Mouse (Mus musculus) adipocyte (in vitro differentiated cells): ENCODE measurements around the gene Dcaf11.

Experiments used
- DNase-seq: peaks from one replicate; pipeline ENCODE4 v3.0.0-alpha.2; 2016; ENCODE audit warnings: low spot score

The Dcaf11 gene

DNA sequence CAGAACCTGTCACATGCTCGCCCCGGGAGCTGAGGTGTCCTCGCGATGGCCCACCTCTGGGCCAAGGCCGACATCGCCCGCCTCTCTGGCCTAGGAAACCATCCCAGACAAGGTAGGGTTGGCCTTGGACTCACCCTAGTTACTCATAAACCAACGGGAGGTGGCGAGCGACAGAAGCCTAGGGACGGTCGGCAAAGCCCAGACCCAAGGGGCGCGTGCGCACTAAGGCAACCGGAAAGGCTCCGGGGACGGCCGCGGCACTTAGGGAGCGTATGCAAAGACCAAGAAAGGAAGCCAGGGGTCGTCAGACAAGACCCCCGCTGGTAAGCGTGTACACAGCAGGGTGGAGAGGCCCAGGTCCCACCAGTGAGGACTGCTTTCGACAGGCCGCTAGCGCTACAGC is at the start of gene Dcaf11:
Gene Dcaf11, plus strand, starts transcription at position 208 of the 403 bp plus-strand sequence.
- DNase-seq, result peak; percentile 89

DNA sequence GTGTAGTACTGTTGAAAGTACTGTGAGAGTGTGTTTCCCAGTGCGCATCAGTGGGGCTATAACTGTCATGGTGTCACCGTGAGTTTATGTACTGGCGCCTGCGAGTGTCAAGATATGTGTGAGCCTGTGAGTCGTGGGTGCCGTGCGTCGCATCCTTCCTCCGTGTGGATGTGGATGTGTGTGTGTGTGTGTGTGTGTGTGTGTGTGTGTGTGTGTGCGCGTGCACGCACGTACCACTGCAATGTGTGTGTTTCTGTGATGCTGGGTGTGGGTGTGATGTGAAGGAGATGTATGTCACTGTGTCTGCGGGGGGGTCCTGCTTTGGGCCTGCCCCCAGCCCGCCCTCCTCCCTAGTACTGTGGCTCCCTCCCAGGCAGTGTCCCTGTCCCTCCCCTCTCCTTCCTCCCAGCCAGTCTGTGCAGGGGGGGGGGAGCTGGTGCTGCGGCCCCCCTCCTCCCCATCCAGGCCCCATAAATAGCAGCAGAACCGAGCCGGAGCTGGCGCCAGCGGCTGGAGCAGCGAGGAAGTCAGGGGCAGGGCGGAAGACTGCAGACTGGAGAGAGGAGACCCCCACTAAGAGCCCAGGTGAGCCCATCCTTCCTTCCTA is 49.6 kb upstream of the Dcaf11 start, which contains the start of gene Cpne6:
Gene Cpne6, plus strand, starts transcription at position 321 of the 607 bp plus-strand sequence.
- no peak for DNase-seq

DNA sequence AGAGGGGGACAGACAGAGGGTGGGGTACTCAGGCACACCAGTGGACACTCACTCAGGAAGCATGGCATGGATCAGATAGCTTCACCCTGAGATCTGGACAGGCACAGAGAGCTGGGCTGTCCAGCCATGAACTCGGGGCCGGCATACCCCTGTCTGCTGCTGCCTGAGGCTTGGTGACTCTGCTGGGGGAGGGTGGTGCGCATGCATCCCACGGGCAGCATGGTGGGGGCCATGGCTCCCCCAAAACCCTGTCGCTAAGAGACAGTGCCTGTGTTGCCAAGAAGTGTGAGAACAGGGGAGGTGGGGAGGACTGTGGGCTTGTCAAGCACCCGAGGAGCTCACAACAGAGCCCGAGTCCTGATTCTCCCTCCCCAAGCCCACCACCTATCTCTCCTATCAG is 48.8 kb upstream of the Dcaf11 start:
- no peak for DNase-seq

DNA sequence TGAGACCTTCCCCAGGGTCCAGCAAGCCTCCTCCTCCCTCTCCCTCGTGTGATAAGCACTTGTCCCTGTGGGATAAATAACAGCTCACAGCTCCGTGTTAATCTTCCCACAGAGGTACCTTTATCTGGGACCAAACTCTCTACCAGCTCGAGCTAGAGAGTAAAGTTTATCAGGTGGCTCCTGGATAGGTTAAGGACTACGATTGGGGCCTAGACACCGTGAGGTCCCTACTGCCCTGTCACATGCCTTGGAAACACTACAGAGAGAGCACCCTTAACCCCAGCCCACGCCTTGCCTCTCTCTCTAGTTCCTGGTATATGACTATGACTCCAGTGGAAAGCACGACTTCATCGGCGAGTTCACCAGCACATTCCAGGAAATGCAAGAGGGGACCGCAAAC is 45.9 kb upstream of the Dcaf11 start:
- no peak for DNase-seq

DNA sequence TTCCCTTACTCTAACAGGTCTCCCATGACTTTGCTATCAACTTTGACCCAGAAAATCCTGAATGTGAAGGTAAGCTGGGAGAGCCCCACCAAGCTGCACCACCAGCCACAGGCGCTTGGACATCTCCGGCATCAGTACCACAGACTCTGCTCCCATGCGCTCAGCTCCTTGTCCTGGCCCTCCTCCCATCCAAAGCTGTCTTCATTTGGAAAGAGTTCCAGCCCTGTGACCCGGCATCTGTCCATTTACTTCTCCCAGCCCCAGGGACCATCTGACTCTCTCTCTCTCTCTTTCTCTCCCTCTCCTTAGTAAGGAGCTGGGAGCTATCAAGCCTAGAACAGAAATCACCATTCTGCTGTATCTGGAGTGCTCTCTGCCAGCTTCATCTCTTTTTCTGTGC is 44.0 kb upstream of the Dcaf11 start:
- DNase-seq, result no peak

DNA sequence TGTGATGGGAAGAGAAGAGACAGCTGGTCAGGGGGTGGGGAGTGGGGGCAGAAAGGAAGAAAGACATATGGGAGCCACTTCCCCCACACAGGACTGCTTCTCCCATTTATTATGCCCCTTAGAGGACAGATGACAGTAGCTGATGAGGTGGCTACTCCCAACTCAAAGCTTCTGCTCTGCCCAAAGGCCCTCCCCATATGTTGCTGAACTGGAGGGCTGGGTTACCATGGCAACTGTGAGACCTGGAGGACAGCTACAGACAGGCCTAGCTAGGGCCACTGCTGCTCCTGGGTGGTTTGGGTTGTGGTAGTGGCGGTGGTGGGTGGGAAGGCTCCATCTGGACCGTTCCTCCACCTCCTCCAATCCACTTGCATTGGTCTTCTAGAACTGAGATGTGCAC is 40.9 kb upstream of the Dcaf11 start:
- DNase-seq, result no peak

DNA sequence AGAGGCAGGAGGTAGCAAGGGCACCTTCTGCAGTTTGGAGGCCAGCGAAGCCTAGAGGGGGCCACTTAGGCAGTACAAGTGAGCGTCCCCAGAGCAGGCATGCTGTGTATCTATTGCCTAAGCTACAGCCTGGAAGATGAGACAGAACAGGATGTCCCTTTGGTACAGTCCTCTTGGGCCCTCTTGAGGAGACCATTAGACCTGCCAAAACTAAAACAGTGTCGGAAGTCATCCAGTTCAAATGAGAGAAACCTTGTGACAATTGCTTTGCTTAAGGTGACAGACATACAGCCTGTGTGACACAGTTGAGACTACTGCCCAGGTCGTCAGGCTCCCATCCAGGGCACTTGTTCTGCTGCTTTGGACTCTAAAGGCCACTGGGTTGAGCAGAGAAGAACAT is 40.2 kb upstream of the Dcaf11 start:
- peak; percentile 9 for DNase-seq

DNA sequence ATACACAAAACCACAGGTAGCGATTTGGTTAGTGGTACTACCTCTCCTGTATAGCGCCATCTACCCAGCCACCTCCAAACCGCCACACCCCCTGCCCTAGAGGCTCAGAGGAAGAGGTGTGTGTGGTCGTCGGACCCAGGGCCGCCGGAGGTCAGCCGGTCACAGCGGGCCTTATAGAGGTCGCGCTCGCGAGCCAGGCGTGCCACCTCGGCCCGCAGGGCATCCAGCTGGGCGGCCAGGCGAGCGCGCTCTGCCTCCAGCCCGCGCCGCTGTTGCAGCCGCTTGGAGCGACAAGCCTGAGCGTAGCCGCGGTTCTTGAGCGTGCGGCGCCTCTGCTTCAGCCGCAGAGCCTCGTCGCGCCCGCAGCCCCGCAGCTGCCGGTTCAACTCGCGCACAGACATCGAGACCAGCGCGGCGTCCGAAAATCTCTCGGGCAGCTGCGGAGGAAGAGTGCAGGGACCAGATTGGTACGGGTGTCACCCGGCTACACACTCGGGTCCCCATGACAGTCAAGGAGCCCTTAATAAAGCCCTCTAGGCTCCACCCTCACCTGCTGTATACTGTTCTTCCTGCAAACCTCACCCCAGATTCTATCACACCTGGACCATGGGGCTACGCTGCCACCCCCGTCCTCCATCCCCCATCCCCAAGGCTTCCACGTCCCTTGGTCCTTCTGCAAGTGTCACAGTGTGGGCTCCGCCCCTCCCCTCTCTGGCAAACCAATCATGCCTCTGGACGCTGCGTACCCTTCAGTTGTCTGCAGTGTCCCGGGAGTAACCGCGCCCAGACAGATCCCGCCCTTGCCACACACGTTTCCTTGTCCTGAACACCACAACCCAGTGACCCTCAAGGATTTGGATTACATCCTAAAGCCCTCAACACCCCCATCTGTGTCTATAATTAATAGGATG is 39.1 kb upstream of the Dcaf11 start:
- no peak for DNase-seq

DNA sequence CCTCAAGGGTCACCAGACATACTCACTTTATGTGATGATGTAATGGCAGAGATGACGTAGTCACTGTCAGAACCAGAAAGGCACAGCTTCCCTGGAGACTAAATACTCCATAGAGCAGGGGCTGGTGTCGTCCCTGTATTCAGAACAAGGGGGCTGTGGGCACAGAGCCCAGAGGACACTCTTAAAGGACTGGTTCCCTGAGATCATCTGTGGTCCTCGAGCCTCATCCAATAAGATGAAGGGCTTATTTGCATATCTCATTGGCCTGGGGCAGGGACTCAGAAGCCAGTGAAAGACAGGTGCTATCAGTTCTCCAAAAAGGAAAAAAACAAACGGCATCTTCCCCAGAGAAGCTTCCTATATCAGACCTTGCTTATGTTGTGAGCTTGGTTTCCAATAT is 35.7 kb upstream of the Dcaf11 start:
- DNase-seq, result no peak

DNA sequence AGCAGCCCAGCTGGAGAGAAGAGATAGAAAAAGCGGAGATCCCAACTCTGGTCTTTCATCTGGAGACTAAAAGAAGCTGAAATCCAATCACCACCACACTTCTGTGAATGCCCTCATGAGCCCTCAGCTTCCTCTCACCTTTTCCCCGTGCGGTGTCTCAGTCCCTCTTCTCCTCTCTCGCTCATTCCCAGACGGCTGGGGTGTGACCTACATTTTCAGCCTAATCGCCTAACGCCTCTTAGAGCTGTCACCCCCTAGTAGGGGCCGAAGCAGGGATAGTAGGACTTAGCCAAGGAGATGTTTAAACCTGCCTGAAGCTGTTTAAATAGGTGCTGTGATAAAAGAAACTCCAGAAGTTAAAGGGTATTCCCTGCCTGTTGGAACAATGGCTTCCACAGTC is 35.0 kb upstream of the Dcaf11 start, which contains the start of gene Nrl:
Gene Nrl, minus strand, starts transcription at position 197 of the 400 bp plus-strand sequence.
- no peak for DNase-seq

DNA sequence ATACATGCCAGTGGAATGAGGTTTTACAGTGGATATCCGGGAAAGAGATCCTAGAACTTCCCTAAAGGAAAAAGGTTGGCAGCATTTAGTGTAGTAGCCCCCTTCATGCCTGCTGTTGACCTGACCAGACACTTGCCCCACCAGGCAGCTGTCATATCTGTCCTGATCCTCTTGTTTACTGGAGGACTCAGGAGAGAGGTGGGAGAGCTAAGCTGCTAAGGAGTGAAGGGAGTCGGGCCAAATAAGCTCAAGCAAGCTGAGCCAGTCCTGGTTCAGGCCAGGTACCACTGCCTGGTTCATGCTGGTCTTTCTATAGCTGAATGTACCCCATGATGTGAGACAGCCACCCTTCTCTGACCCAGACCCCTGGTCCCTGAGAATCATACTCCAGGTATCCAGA is 33.1 kb upstream of the Dcaf11 start:
- DNase-seq, result no peak

DNA sequence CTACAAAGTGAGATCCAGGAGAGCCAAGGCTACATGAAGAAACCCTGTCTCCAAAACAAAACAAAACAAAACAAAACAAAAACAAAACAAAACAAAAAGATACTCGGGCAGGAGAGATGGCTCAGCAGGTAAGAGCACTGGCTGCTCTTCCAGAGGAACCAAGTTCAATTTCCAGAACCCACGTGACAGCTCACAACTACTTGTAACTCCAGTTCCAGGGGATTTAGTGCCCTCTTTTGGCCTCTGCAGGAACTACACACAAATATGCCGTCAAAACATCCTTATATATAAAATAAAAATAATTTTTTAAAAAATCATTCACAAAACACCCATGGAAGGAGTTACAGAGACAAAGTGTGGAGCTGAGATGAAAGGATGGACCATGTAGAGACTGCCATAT is 31.9 kb upstream of the Dcaf11 start:
- peak; percentile 12 for DNase-seq

DNA sequence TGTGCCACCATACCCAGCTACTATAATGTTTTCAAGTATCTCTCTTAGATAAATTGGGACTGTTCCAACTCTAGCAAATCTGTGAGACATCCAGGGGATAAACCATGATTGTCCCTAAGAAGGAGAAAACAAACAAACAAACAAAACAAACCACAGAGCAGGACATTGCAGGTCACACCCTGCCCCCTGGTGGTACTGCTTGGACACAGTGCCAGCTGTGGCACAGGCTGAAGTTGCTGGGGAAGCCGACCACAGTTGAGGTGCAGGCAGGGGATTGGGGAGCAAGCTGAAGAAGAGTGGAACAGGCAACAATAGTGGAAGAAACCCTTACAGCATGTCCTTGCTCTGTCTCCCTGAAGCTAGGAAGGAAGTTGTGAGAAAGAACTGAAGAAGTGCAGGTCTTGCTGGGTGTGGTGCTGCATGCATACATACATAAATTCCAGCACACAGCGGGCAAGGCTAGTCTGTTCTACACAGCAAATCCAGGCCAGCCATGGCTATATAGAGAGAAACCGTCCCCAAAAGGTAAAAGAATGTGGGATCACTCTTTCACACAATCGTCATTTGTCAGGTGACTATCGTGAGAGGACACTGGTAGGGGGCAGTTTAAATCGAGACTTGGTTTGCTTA is 23.6 kb upstream of the Dcaf11 start:
- DNase-seq, result peak; percentile 44

DNA sequence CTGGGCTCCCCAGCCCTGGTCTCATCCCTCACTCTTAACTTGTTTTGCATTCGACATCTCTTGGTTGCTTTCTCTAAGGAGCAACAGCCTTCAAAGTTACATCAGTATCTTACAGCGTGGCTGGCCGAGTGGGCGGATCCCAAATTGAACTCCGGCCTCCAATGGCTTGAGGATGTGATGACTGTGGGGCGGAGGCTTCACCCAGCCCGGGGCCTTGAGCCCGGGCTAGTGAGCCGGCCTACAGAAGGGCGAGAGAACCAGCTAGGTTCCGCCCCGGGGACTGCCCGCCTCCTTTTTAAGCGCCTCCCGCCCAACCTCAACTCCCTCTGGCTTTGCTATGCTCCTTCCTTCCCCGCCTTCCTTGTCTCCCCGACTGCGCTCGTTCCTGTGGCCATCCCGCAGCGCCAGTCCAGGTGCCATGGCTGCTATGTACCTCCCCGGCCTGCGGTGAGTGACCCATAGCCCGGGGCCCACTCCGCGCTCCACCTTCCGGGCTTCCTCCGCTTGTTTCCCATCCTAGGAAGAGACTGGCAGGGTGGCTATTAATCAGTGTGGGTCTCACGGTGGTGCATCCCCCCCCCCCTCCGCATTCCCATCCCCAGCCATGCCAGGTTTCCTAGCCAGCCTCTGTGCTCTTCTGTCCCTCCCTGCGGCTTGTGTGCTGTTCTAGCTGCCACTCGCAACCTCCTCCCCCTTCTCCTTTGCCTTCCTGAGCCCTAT is 19.6 kb upstream of the Dcaf11 start, which contains the start of gene Pck2:
Gene Pck2, plus strand, starts transcription at position 200 of the 720 bp plus-strand sequence.
- DNase-seq, result peak; percentile 84

DNA sequence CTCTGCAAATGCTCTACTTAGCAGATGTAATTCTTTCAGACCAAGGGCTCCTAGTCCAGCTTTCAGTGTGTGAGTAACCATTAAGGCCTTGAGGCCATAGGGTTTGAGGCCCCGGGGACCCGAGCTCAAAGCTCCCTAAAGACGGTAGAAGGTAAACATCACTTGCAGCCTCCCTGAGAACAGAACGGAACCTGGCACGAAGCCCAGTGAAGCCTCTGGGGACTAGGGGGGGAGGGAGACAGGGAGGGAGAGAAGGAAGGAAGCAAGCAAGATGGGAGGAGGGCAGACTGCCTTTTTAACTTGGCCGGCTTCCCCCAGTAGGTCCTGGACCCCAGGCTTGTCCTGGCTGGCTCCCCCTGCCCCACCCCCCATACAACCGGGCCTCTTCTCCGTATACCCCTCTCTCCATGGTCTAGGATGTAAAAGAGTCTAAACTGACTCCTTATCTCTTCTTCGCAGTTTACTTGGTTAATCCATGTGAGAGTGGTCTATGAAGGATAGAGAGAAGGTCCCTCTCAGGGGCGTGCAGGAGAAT is 19.0 kb upstream of the Dcaf11 start:
- DNase-seq, result peak; percentile 78

DNA sequence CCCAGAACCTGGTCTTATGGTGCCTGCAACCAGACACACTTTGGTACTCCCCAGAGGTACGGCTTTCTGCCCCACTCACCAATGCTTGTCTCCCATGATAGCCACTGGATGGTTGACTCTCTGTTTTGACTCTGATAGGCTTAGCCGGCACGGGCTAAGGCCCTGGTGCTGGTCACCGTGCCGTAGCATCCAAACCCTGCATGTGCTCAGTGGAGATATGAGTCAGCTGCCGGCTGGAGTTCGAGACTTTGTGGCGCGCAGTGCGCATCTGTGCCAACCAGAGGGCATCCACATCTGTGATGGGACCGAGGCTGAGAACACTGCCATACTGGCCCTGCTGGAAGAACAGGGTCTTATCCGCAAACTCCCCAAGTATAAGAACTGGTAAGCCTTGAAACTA is 17.5 kb upstream of the Dcaf11 start:
- no peak for DNase-seq

DNA sequence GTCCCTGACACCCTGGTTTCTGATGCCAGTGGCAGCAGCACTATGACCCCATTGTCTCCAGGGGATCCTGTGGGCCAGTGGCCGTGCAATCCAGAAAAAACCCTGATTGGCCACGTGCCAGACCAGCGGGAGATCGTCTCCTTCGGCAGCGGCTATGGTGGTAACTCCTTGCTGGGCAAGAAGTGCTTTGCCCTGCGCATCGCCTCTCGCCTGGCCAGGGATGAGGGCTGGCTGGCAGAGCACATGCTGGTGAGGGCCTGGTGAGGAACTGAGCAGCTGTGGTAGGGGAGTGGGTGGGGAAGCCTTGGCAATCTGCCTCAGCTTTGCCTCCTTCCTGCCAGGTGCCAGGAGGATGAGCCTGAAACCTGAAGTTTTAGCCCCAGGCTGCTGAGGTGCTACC is 15.5 kb upstream of the Dcaf11 start:
- DNase-seq, result no peak

DNA sequence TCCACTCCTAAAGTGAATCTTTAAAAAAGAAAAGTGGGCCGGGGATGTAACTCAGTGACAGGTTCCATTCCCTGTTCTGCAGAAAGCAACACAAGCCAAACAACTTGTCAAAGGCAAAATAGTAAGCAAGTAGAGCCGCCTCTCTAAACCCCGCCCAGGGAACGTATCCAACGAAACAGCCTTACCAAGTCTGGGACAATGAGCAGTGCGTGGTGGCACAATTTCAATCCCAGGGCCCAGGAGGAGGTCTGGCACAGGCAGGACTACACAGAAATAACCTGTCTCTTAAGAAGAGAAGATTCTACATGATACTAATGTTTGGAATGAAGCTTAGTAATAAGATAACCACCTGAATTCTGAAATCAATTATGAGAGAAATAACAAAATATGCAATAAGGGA is 9.6 kb upstream of the Dcaf11 start:
- no peak for DNase-seq

DNA sequence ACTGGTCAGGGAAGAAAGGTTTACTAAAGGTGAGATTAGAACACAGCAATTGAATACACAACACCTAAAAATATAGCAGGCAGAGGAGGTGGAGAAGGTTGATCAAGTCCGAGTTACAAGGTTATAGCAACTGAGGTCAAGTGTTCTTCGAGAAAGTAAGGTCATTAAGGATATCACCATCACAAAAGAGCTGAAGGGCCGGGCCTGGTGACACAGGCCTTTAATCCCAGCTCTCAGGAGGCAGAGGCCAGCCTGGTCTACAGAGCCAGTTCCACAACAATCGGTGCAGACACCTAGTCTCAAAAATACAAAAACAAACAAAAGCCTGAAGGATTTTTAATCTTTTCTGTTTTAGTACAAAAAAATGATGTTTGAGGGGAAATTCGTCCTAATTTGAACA is 8.5 kb upstream of the Dcaf11 start:
- DNase-seq, result no peak

DNA sequence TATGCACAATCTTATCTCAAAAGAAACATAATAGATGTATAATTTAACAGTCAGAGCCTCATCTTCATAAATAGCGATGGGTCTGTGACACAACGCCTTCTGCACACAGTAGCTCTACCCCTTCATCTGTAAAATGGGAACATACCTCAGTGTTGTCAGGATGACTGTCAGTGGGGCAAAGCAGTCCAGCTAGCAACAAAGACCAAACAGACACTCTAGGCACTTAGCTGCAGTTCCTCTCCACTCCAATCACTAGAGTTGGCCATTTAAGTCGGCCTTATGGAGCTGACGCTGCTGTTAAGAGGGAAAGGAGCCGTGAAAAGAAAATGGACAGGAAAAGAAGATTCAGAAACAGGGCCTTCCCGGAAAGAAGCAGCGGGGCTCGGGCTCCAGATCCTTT is 8.0 kb upstream of the Dcaf11 start:
- no peak for DNase-seq

DNA sequence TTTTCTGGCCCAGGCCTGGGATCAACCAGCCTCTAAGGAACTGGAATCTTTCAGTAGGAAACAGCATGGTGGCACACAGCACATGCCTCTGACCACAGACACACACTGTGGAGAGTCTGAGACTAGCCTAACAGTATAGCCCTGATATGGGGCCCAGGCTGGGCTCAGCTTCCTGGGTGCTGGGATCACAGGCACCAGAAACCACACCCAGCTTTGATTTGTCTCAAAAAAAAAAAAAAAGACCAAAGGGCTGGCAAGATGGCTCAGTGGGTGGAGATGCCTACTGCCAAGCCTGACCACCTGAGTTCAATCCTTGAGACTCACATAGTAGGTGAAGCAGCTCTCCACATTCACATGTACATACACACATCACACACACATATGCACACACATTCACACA is 5.2 kb upstream of the Dcaf11 start:
- DNase-seq, result no peak

DNA sequence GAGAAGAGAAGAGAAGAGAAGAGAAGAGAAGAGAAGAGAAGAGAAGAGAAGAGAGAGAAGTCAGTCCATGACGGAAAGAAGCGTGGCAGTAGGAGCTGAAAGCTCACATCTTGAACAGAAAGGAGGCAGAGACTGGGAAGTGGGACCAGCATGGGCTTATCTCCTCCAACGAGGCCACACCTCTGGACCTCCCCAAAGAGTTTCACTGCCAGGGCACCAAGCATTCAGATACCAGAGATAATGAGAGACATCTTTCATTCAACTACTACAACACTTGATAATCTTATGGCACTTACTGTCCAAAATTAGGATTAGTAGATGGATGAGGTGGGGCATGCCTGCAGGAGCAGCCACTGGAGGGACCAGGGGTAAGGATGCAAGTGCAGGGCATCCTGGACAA is 4.0 kb upstream of the Dcaf11 start:
- no peak for DNase-seq
